In genomic region chr4:101026566-101026965, GRCm38 (mm10) we compare ENCODE assay signal across 22 mouse cellular contexts. TPM values are rescaled to one million over a fixed set of nuclear protein-coding genes. Genes with fewer than 3 reads are reported as not detected.
DNase-seq lines count a peak whose midpoint lies in the region; ATAC-seq and TF ChIP-seq lines count a peak whose summit lies in the region.
"Had no signal": no experiment of that assay in that cellular context is flagged by ENCODE, and none has a peak within 500 bp of the region (broad histone marks: within the 10 kb centered on the region; RNA-seq: fewer than 3 reads in every experiment).

No protein-coding gene starts in this region.

- no peak overlapping the region for H3K4me3 ChIP-seq in forebrain, embryonic 13.5 days
- H3K4me3 ChIP-seq in forebrain, embryonic 12.5 days (replicated peaks) = no peak overlapping the region
- no peak overlapping the region for H3K4me3 ChIP-seq in lung, embryonic 15.5 days
- no peak overlapping the region for H3K4me3 ChIP-seq in layer of hippocampus, adult 2 months
- H3K4me3 ChIP-seq: gastrocnemius, adult 2 months; heart, adult 2 months; hindbrain, embryonic 12.5 days; kidney, embryonic 15.5 days; limb, embryonic 15.5 days had no signal

- H3K27me3 ChIP-seq in forebrain, embryonic 13.5 days = no peaks in the 10 kb centered on the region
- no peaks in the 10 kb centered on the region for H3K27me3 ChIP-seq in forebrain, embryonic 12.5 days
- H3K27me3 ChIP-seq in lung, embryonic 15.5 days = no peaks in the 10 kb centered on the region
- H3K27me3 ChIP-seq: hindbrain, embryonic 12.5 days; kidney, embryonic 15.5 days; limb, embryonic 15.5 days; Patski had no signal

- H3K36me3 ChIP-seq in forebrain, embryonic 13.5 days (ENCODE audit: poor library complexity, severe bottlenecking) = no peaks in the 10 kb centered on the region
- no peaks in the 10 kb centered on the region for H3K36me3 ChIP-seq in forebrain, embryonic 12.5 days (replicated peaks)
- no peaks in the 10 kb centered on the region for H3K36me3 ChIP-seq in lung, embryonic 15.5 days
- H3K36me3 ChIP-seq: hindbrain, embryonic 12.5 days; kidney, embryonic 15.5 days; limb, embryonic 15.5 days had no signal

- 0 out of 2 replicates have a peak, but pooled peaks cover 7% of the 10 kb centered on the region for H3K4me1 ChIP-seq in forebrain, embryonic 13.5 days
- H3K4me1 ChIP-seq in forebrain, embryonic 12.5 days = no peaks in the 10 kb centered on the region
- H3K4me1 ChIP-seq in lung, embryonic 15.5 days = peaks cover 13% of the 10 kb centered on the region
- H3K4me1 ChIP-seq: hindbrain, embryonic 12.5 days; kidney, embryonic 15.5 days; limb, embryonic 15.5 days had no signal

- H3K9me3 ChIP-seq in forebrain, embryonic 13.5 days (replicated peaks) = peaks cover 11% of the 10 kb centered on the region
- peaks cover 9% of the 10 kb centered on the region; the same call in 1 of the 2 replicates for H3K9me3 ChIP-seq in forebrain, embryonic 12.5 days
- H3K9me3 ChIP-seq in lung, embryonic 15.5 days = no peaks in the 10 kb centered on the region
- H3K9me3 ChIP-seq: limb, embryonic 15.5 days had no signal

- ATAC-seq in forebrain, embryonic 13.5 days = peak; percentile 74; the same call in 1 of the 2 replicates
- ATAC-seq in forebrain, embryonic 12.5 days (ENCODE audit: low FRiP score) = no peak
- ATAC-seq in lung, embryonic 15.5 days (ENCODE audit: borderline replicate concordance, extremely low read depth, low FRiP score, low TSS enrichment) = no peak
- ATAC-seq: liver, postnatal 0 days; Patski had no signal

- no peak for TF ChIP-seq CTCF in layer of hippocampus, adult 2 months (conservative IDR thresholded peaks at IDR 0.05)

- no peak overlapping the region for H3K4me2 ChIP-seq in forebrain, embryonic 13.5 days
- H3K4me2 ChIP-seq in forebrain, embryonic 12.5 days = no peak overlapping the region
- no peak overlapping the region for H3K4me2 ChIP-seq in lung, embryonic 15.5 days
- H3K4me2 ChIP-seq: hindbrain, embryonic 12.5 days; kidney, embryonic 15.5 days; limb, embryonic 15.5 days had no signal

- DNase-seq in lung, postnatal 14 days = no peak
- DNase-seq in 3T3-L1 (ENCODE audit: low read depth, low spot score) = peak; percentile 5
- DNase-seq in layer of hippocampus, adult 2 months (ENCODE audit: low spot score in 2 of 2) = peak; percentile 48 to 82
- no peak for DNase-seq in kidney, postnatal 10 days
- DNase-seq in urinary bladder, postnatal 25 days (ENCODE audit: low spot score) = no peak
- DNase-seq: adrenal gland, postnatal 36 days; cerebellum, postnatal 14 days; gastrocnemius, adult 2 months; heart, adult 2 months; liver, postnatal 0 days; thymus, adult 2 months had no signal

- H3K9ac ChIP-seq in forebrain, embryonic 13.5 days = no peak overlapping the region
- H3K9ac ChIP-seq in forebrain, embryonic 12.5 days = no peak overlapping the region
- no peak overlapping the region for H3K9ac ChIP-seq in lung, embryonic 15.5 days
- H3K9ac ChIP-seq: hindbrain, embryonic 12.5 days; kidney, embryonic 15.5 days; limb, embryonic 15.5 days; liver, postnatal 0 days had no signal

- H3K27ac ChIP-seq in forebrain, embryonic 13.5 days = no peak overlapping the region; the same call in 1 of the 2 replicates
- H3K27ac ChIP-seq in forebrain, embryonic 12.5 days = no peak overlapping the region
- peak overlapping the region; percentile 25; the same call in 1 of the 2 replicates for H3K27ac ChIP-seq in lung, embryonic 15.5 days
- peak overlapping the region; percentile 19; the same call in 1 of the 2 replicates for H3K27ac ChIP-seq in layer of hippocampus, adult 2 months
- H3K27ac ChIP-seq: gastrocnemius, adult 2 months; heart, adult 2 months; hindbrain, embryonic 12.5 days; kidney, embryonic 15.5 days; limb, embryonic 15.5 days had no signal

- 79% methylated on average over 5 of the region's 5 CpGs for WGBS in forebrain, embryonic 13.5 days
- 79% methylated on average over 5 of the region's 5 CpGs for WGBS in forebrain, embryonic 12.5 days
- 50% methylated on average over 5 of the region's 5 CpGs for WGBS in lung, embryonic 15.5 days

RNA-seq across cellular contexts. Expression of gene Gm10577, which starts 6.1 kb away (rescaled TPM):
- polyA plus RNA-seq in forebrain, embryonic 13.5 days (2015; fragmentation: Nextera tagmentation; extraction: Ambion mirVana) = not detected in 2 replicates
- not detected in 2 replicates for polyA plus RNA-seq in forebrain, embryonic 12.5 days (2016; fragmentation: Nextera tagmentation; extraction: Ambion mirVana)
- polyA plus RNA-seq in lung, embryonic 15.5 days (2015; fragmentation: Nextera tagmentation; extraction: Ambion mirVana) = not detected in 2 replicates
- total RNA-seq in layer of hippocampus, adult 2 months (2021) = not detected
- total RNA-seq: adrenal gland, postnatal 36 days; gastrocnemius, adult 2 months; heart, adult 2 months; left cerebral cortex, adult 8-10 months; megakaryocyte, adult 5-6 weeks had no signal
- polyA plus RNA-seq: heart, adult 2 months; heart, embryonic 16.5 days; hindbrain, embryonic 12.5 days; intestine, embryonic 14.5 days; kidney, embryonic 15.5 days; limb, embryonic 15.5 days; liver, postnatal 0 days; Patski; thymus, adult 2 months had no signal

RNA-seq across cellular contexts. Expression of gene Raver2, which starts 42.2 kb away (rescaled TPM):
- 5.4 and 5.8 TPM in 2 replicates for polyA plus RNA-seq in forebrain, embryonic 13.5 days (2015; fragmentation: Nextera tagmentation; extraction: Ambion mirVana)
- 11.2 and 11.7 TPM in 2 replicates for polyA plus RNA-seq in forebrain, embryonic 12.5 days (2016; fragmentation: Nextera tagmentation; extraction: Ambion mirVana)
- polyA plus RNA-seq in lung, embryonic 15.5 days (2015; fragmentation: Nextera tagmentation; extraction: Ambion mirVana) = 10.8 and 12.2 TPM in 2 replicates
- total RNA-seq in layer of hippocampus, adult 2 months (2021) = 10 to 100 TPM; 45.3 to 48.3 TPM

Comparison
In these comparisons a context has a peak if more than half of its experiments do, and no peak if none do; other contexts are left out.
1. H3K27ac ChIP-seq: peak in lung, embryonic 15.5 days (single experiment) and layer of hippocampus, adult 2 months (single experiment); none in forebrain, embryonic 13.5 days (single experiment) and forebrain, embryonic 12.5 days (single experiment).
2. DNase-seq: peak in 3T3-L1 (single experiment) and layer of hippocampus, adult 2 months (2 of 2); none in lung, postnatal 14 days (single experiment), kidney, postnatal 10 days (single experiment) and urinary bladder, postnatal 25 days (single experiment).